Mouse (Mus musculus): ENCODE measurements around the gene Umad1.

Gene Umad1

GRCm38 (mm10) chr6:8373051-8373450, 114.0 kb downstream of the Umad1 start:
- no peak for DNase-seq

GRCm38 (mm10) chr6:8373851-8374250, 114.8 kb downstream of the Umad1 start:
- DNase-seq, result no peak

- no peak for DNase-seq
These were observed 115.2 kb downstream of the Umad1 start for GRCm38 (mm10) chr6:8374290-8374689.

- no peak for DNase-seq
These were observed 115.6 kb downstream of the Umad1 start for GRCm38 (mm10) chr6:8374712-8375111.

GRCm38 (mm10) chr6:8376351-8376750, 117.3 kb downstream of the Umad1 start:
- no peak for DNase-seq

GRCm38 (mm10) chr6:8377667-8378066, 118.6 kb downstream of the Umad1 start:
- DNase-seq, result peak; percentile 10

GRCm38 (mm10) chr6:8389307-8389706, 130.2 kb downstream of the Umad1 start:
- no peak for DNase-seq

GRCm38 (mm10) chr6:8390296-8390695, 131.2 kb downstream of the Umad1 start:
- DNase-seq, result no peak

- DNase-seq, result no peak
These were observed 131.8 kb downstream of the Umad1 start for GRCm38 (mm10) chr6:8390935-8391334.

- no peak for DNase-seq
These were observed 133.9 kb downstream of the Umad1 start for GRCm38 (mm10) chr6:8393029-8393428.

- no peak for DNase-seq
These were observed 135.0 kb downstream of the Umad1 start for GRCm38 (mm10) chr6:8394044-8394443.

GRCm38 (mm10) chr6:8395061-8395460, 136.0 kb downstream of the Umad1 start:
- DNase-seq, result no peak

GRCm38 (mm10) chr6:8397252-8397651, 138.2 kb downstream of the Umad1 start:
- DNase-seq, result no peak

GRCm38 (mm10) chr6:8399710-8400109, 140.6 kb downstream of the Umad1 start:
- no peak for DNase-seq

- no peak for DNase-seq
These were observed 144.0 kb downstream of the Umad1 start for GRCm38 (mm10) chr6:8403127-8403526.

- DNase-seq, result no peak
These were observed 146.8 kb downstream of the Umad1 start for GRCm38 (mm10) chr6:8405844-8406243.

GRCm38 (mm10) chr6:8408332-8408731, 149.2 kb downstream of the Umad1 start:
- DNase-seq, result no peak

- DNase-seq, result no peak
These were observed 150.8 kb downstream of the Umad1 start for GRCm38 (mm10) chr6:8409865-8410264.

- no peak for DNase-seq
These were observed 153.9 kb downstream of the Umad1 start for GRCm38 (mm10) chr6:8412845-8413598.

- peak; percentile 52 for DNase-seq
These were observed 154.9 kb downstream of the Umad1 start for GRCm38 (mm10) chr6:8414020-8414419.

- DNase-seq, result no peak
These were observed 156.7 kb downstream of the Umad1 start for GRCm38 (mm10) chr6:8415823-8416222.

- DNase-seq, result no peak
These were observed 157.9 kb downstream of the Umad1 start for GRCm38 (mm10) chr6:8416802-8417569.

GRCm38 (mm10) chr6:8419485-8420186, 160.5 kb downstream of the Umad1 start:
- no peak for DNase-seq

- no peak for DNase-seq
These were observed 161.1 kb downstream of the Umad1 start for GRCm38 (mm10) chr6:8420187-8420503.
